Mouse (Mus musculus) cerebellum, adult 2 months (tissue): ENCODE results near the gene Gtf2a2. TPM values are rescaled to one million over a fixed set of nuclear protein-coding genes. Genes with fewer than 3 reads are reported as not detected.
A peak's percentile ranks its signal among the peaks of the same experiment; 100 is the strongest.
"Not testable (repeated sequence)": the region's sequence is repeated elsewhere in the genome, so short reads cannot be mapped to it uniquely, and the experiment has no call there.

ENCODE experiments used
- DNase-seq, 2 experiments: peaks; one replicate each; pipeline ENCODE4 v3.0.0; 2021
- H3K27ac ChIP-seq: fragments of 200-500 bp; 2 replicates; pipeline ENCODE4 v1.5.1; 2012; ENCODE audit warnings: low read length, control low read depth, inconsistent platforms; ENCODE audit not compliant: insufficient read depth
- H3K27me3 ChIP-seq: fragments of 200-500 bp; 2 replicates; pipeline ENCODE4 v1.6.1; 2012; ENCODE audit warnings: inconsistent platforms, mild to moderate bottlenecking, low read length, moderate library complexity; ENCODE audit not compliant: control insufficient read depth, insufficient read depth
- H3K4me1 ChIP-seq: fragments of 200-500 bp; 2 replicates; pipeline ENCODE4 v1.6.1; 2011; ENCODE audit warnings: low read length; ENCODE audit not compliant: control insufficient read depth, insufficient read depth
- H3K4me3 ChIP-seq: fragments of 200-500 bp; replicated peaks from 2 replicates; pipeline ENCODE3; 2011; ENCODE audit warnings: mild to moderate bottlenecking, low read depth, low read length, control low read depth; ENCODE audit not compliant: insufficient read depth
- CTCF ChIP-seq: fragments of 200-500 bp; IDR thresholded peaks from 2 replicates; pipeline ENCODE4 v1.5.1; 2011; ENCODE audit warnings: low read depth, mild to moderate bottlenecking, control low read depth, low read length, moderate library complexity, borderline replicate concordance; ENCODE audit not compliant: insufficient read depth
- POLR2A ChIP-seq: fragments of 200-500 bp; IDR thresholded peaks from 2 replicates; pipeline ENCODE4 v1.6.1; 2011; ENCODE audit warnings: low read length, control low read depth, borderline replicate concordance; ENCODE audit not compliant: insufficient read depth
- WGBS: fragments of 180-500 bp; shearing (Covaris S2); methylation state at CpG from one replicate; pipeline ENCODE4 v1.1.7; 2018; 5-methylcytosine and 5-hydroxymethylcytosine counted together
- polyA plus RNA-seq: library from polyadenylated mRNA; depleted of rRNA; stranded (reverse); fragments of >200 nt; gene quantifications from 2 replicates; pipeline ENCODE4 v1.2.3, GENCODE M21; 2012

The Gtf2a2 gene
- polyA plus RNA-seq, 1 experiment = 89.4 TPM

DNA sequence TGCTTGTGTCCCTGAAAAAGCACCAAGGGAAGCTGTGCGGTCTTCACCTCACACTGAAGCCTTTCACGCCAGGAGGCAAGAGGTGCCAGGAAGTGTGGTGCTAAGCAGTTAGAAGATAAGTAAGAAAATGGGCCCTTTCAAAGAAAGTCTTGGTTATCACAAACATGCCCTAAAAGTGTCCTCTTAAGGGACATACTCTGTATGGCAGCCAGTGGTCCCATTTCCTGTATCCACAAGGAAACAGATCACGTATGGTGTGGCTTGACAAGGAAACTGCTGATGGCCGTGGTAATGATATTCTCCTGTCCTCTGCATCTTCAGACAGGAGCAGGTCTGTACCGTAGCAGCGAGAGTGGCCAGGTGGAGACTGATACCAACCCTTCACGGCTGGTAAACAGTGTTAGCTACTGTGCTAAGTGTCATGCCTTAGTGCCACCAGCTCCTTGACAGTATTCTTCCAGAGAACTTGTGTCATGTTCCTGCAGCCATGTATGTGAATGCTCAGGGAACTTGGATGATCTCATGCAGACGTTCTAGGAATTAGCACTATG lies 2.5 kb upstream of the Gtf2a2 start:
- TF ChIP-seq CTCF (no peak), POLR2A (no peak)
- Histone ChIP-seq H3K27me3 (no peaks in the 10 kb centered on the region), H3K27ac (no peak overlapping the region), H3K4me1 (no peaks in the 10 kb centered on the region; the same call in 1 of the 2 replicates), H3K4me3 (no peak overlapping the region)
- no peak for DNase-seq
- 90% methylated on average over 8 of the region's 8 CpGs for WGBS

GRCm38 (mm10) chr9:70010781-70011473 lies 1.4 kb upstream of the Gtf2a2 start:
- Histone ChIP-seq H3K4me1 (no peaks in the 10 kb centered on the region; the same call in 1 of the 2 replicates), H3K27me3 (no peaks in the 10 kb centered on the region), H3K27ac (no peak overlapping the region), H3K4me3 (no peak overlapping the region)
- TF ChIP-seq POLR2A (no peak), CTCF (no peak)
- no peak for DNase-seq
- 96% methylated on average over 5 of the region's 5 CpGs for WGBS

GRCm38 (mm10) chr9:70011537-70012407 lies 578 bp upstream of the Gtf2a2 start:
- no peak for DNase-seq
- H3K27ac ChIP-seq = no peak overlapping the region
- H3K4me3 ChIP-seq = peak overlapping the region; percentile 72
- no peaks in the 10 kb centered on the region; the same call in 1 of the 2 replicates for H3K4me1 ChIP-seq
- no peak for TF ChIP-seq POLR2A
- TF ChIP-seq CTCF = no peak
- 60% methylated on average over 14 of the region's 14 CpGs for WGBS
- H3K27me3 ChIP-seq = no peaks in the 10 kb centered on the region

DNA sequence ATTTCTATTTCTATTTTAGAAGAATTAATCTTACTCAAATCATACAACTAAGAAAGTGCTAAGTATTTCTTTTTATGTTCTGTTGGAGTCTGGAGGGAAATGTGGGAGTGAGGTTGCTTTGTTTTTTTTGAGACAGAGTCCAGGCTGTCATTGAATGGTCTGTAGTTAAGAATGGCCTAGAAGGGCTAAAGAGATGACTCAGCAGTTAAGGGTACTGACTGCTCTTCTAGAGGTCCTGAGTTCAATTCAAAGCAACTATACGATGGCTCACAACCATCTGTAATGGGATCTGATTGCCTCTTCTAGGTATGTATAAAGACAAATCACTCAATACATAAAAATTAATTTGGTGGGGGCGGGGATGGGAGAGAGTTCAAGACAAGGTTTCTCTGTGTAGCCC lies 3.3 kb downstream of the Gtf2a2 start:
- Histone ChIP-seq H3K4me3 (no peak overlapping the region), H3K27ac (no peak overlapping the region), H3K27me3 (no peaks in the 10 kb centered on the region), H3K4me1 (no peaks in the 10 kb centered on the region; the same call in 1 of the 2 replicates)
- TF ChIP-seq POLR2A (no peak), CTCF (no peak)
- WGBS = 97% methylated on average over 2 of the region's 2 CpGs
- no peak for DNase-seq

GRCm38 (mm10) chr9:70018879-70019278 lies 6.5 kb downstream of the Gtf2a2 start:
- H3K4me1 ChIP-seq = no peaks in the 10 kb centered on the region
- peak in 1 of 2 experiments; percentile 7 for DNase-seq
- no peak overlapping the region for H3K4me3 ChIP-seq
- H3K27me3 ChIP-seq = no peaks in the 10 kb centered on the region
- TF ChIP-seq CTCF (peak; percentile 14; the same call in 1 of the 2 replicates), POLR2A (no peak)
- no peak overlapping the region for H3K27ac ChIP-seq

DNA sequence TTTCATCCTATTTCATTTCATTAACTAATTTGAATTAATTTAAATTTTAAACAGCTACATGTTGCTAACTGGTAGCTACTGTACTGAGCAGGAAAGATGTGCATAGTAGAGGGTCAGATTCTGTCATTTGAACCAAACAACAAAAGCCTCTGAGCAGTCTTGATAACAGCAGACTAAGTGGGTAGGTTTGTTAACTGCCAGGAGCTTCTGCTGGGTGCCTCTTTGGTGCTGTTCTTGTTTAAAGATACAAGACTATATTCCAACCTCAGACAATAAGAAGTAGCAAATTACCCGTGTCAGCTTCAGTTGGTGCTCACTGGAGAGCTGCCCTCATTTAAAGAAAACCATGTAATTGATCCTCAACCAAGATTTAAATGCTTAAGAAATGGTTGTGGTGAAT lies 9.3 kb downstream of the Gtf2a2 start:
- no peak for DNase-seq
- no peak overlapping the region for H3K4me3 ChIP-seq
- H3K4me1 ChIP-seq = no peaks in the 10 kb centered on the region
- H3K27ac ChIP-seq = no peak overlapping the region
- WGBS = 68% methylated on average over 1 of the region's 1 CpGs
- H3K27me3 ChIP-seq = no peaks in the 10 kb centered on the region
- TF ChIP-seq CTCF = no peak
- TF ChIP-seq POLR2A = no peak

DNA sequence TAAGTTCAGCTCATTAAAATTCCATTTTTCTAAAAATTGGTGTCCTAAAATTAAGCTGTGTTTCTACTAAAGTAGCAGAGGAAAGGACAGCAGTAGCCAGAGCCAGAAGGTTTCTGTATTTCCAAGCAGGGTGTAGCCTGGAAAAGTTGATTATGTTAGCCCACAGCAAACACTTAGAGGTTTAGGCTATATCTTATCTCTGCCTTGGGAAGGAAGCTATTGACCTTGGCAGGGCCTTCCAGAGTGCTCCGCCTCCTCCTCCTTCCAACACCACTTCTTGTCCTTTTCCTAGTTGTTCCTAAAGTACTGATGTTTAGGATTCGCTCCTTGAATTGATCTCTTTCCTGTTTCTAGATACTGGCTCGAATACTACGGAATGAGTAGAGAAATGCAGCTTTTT lies 9.7 kb downstream of the Gtf2a2 start:
- H3K27ac ChIP-seq = no peak overlapping the region
- WGBS = 93% methylated on average over 4 of the region's 4 CpGs

DNA sequence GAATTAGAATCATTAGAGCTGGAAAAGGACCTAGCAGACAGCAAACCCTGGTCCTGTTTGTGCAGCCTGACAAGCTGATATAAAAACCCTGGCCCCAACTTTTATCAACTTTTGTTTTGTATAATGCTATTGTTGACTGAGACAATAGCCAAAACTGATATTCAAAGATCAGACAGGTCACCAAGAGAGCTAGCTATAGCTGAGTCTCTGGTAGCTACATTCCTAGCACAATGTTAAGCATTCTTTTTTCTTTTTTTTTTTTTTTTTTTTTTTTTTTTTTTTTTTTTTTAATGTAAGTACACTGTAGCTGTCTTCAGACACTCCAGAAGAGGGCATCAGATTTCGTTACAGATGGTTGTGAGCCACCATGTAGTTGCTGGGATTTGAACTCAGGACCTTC lies 11.3 kb downstream of the Gtf2a2 start:
- WGBS = 83% methylated on average over 1 of the region's 1 CpGs
- DNase-seq = not testable (repeated sequence)

More for the DNA sequence above, 9.7 kb downstream of the Gtf2a2 start:
- no peak for TF ChIP-seq CTCF
- TF ChIP-seq POLR2A = no peak
- H3K4me3 ChIP-seq = no peak overlapping the region
- H3K27me3 ChIP-seq = no peaks in the 10 kb centered on the region
- no peak for DNase-seq
- H3K4me1 ChIP-seq = no peaks in the 10 kb centered on the region

More for the DNA sequence above, 11.3 kb downstream of the Gtf2a2 start:
- not testable (repeated sequence) for H3K4me3 ChIP-seq, H3K27ac ChIP-seq, H3K4me1 ChIP-seq, H3K27me3 ChIP-seq
